Mouse (Mus musculus) kidney, adult 2 months (tissue): ENCODE results near the gene Cmya5. TPM values are rescaled to one million over a fixed set of nuclear protein-coding genes. Genes with fewer than 3 reads are reported as not detected.
A peak's percentile ranks its signal among the peaks of the same experiment; 100 is the strongest.

Source experiments
- DNase-seq: peaks from one replicate; pipeline ENCODE4 v3.0.0; 2021
- H3K27ac ChIP-seq: fragments of 200-500 bp; 2 replicates; pipeline ENCODE4 v1.5.1; 2012; ENCODE audit warnings: low read depth, low read length, control low read depth, inconsistent platforms; ENCODE audit not compliant: insufficient read depth
- H3K27me3 ChIP-seq: fragments of 200-500 bp; replicated peaks from 2 replicates; pipeline ENCODE4 v1.6.1; 2012; ENCODE audit warnings: mild to moderate bottlenecking, moderate library complexity, low read length, inconsistent platforms; ENCODE audit not compliant: control insufficient read depth, insufficient read depth
- H3K36me3 ChIP-seq: fragments of 200-500 bp; 2 replicates; pipeline ENCODE4 v1.6.1; 2012; ENCODE audit warnings: mild to moderate bottlenecking, moderate library complexity, low read length, inconsistent platforms; ENCODE audit not compliant: control insufficient read depth, insufficient read depth
- H3K4me1 ChIP-seq: fragments of 200-500 bp; 2 replicates; pipeline ENCODE4 v1.6.1; 2011; ENCODE audit warnings: low read length; ENCODE audit not compliant: control insufficient read depth, insufficient read depth
- H3K4me3 ChIP-seq: fragments of 200-500 bp; 2 replicates; pipeline ENCODE4 v1.5.1; 2011; ENCODE audit warnings: mild to moderate bottlenecking, low read depth, low read length, control low read depth; ENCODE audit not compliant: insufficient read depth
- CTCF ChIP-seq: fragments of 200-500 bp; conservative IDR thresholded peaks from 2 replicates; pipeline ENCODE4 v1.5.1; 2011; ENCODE audit warnings: low read depth, mild to moderate bottlenecking, control low read depth, low read length, moderate library complexity, mixed read lengths; ENCODE audit not compliant: insufficient read depth, insufficient read length
- POLR2A ChIP-seq: fragments of 200-500 bp; IDR thresholded peaks from one replicate; pipeline ENCODE4 v1.6.1; 2011; ENCODE audit warnings: low read depth, low read length, control low read depth
- WGBS: fragments of 180-500 bp; shearing (Covaris S2); methylation state at CpG from one replicate; pipeline ENCODE4 v1.1.7; 2018; 5-methylcytosine and 5-hydroxymethylcytosine counted together
- polyA plus RNA-seq: library from polyadenylated mRNA; depleted of rRNA; stranded (reverse); fragments of >200 nt; gene quantifications from 2 replicates; pipeline ENCODE4 v1.2.3, GENCODE M21; 2012

Gene Cmya5
- polyA plus RNA-seq, 1 experiment = 1.0 TPM

- H3K27me3 ChIP-seq = no peaks in the 10 kb centered on the region
- no peak overlapping the region for H3K4me3 ChIP-seq
- WGBS = 93% methylated on average over 9 of the region's 9 CpGs
- no peaks in the 10 kb centered on the region for H3K4me1 ChIP-seq
- TF ChIP-seq POLR2A (no peak), CTCF (no peak)
- no peak for DNase-seq
- H3K36me3 ChIP-seq = no peaks in the 10 kb centered on the region
- H3K27ac ChIP-seq = no peak overlapping the region
Measured at GRCm38 (mm10) chr13:93122321-93122720, 22.2 kb downstream of the Cmya5 start.

DNA sequence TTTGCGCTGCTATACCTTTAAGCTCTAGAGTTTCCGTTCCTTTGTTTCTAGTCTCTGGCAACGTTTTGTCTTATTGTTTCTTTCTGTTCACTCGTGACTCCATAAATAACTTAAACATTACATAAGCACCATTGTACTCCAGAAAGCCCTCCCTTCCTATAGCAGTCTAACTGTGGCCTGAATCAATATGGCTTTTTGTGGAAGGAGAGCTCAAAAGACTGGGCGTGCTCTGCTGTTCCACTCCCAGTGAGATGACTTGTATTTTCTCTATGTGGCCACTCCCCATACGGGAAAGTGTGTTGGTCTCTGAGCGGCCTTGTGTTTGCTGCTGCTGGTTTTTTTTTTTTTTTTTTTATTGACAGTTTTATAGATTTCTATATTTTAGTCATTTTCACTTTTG is 27.3 kb downstream of the Cmya5 start:
- WGBS = 70% methylated on average over 7 of the region's 7 CpGs
- Histone ChIP-seq H3K36me3 (no peaks in the 10 kb centered on the region), H3K4me1 (no peaks in the 10 kb centered on the region), H3K27me3 (no peaks in the 10 kb centered on the region), H3K4me3 (no peak overlapping the region), H3K27ac (no peak overlapping the region)
- TF ChIP-seq POLR2A = no peak
- TF ChIP-seq CTCF = no peak
- no peak for DNase-seq

DNA sequence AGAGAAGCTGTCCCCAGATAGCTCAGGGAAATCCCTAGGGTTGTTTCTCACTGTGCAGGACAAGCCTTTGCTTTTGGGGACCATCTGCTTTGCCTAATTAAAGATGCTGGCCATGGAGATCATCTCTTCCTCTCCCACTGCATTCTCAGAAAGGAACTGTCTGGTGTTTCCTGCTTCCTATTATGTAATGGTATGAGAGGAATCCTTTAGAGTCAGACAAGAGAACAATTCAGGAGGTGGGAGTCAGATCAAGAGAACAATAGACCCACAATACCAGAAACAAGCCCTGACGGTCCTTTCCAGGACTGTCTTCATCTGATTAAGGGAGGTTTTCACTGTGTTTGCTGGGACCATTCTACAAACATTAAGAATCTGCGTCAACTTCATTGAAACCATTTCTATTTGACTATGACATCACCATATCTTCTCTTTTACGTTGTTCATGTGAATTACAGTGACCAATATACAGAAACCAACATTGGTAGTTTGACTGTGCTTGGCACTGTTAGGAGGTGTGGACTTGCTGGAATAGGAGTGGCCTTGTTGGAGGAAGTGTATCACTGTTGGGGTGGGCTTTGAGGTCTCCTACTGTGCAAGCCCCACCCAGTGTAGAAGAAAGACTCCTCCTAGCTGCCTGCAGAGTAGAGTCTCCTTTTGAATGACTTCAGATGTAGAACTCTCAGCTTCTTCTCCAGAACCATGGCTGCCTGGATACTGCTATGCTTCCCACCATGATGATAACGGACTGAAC is 42.0 kb downstream of the Cmya5 start:
- TF ChIP-seq POLR2A = no peak
- TF ChIP-seq CTCF = no peak
- no peak for DNase-seq
- H3K4me1 ChIP-seq = no peaks in the 10 kb centered on the region
- H3K4me3 ChIP-seq = no peak overlapping the region
- no peaks in the 10 kb centered on the region for H3K36me3 ChIP-seq
- 85% methylated on average over 4 of the region's 4 CpGs for WGBS
- H3K27me3 ChIP-seq = no peaks in the 10 kb centered on the region
- H3K27ac ChIP-seq = no peak overlapping the region

GRCm38 (mm10) chr13:93098596-93098995 is 45.9 kb downstream of the Cmya5 start:
- Histone ChIP-seq H3K4me1 (no peaks in the 10 kb centered on the region), H3K4me3 (no peak overlapping the region), H3K36me3 (no peaks in the 10 kb centered on the region), H3K27me3 (no peaks in the 10 kb centered on the region), H3K27ac (no peak overlapping the region)
- no peak for TF ChIP-seq CTCF
- TF ChIP-seq POLR2A = no peak
- no peak for DNase-seq
- 94% methylated on average over 3 of the region's 3 CpGs for WGBS

- no peak for DNase-seq
- H3K4me1 ChIP-seq = no peaks in the 10 kb centered on the region
- WGBS = 90% methylated on average over 6 of the region's 6 CpGs
- TF ChIP-seq POLR2A = no peak
- TF ChIP-seq CTCF = no peak
- no peaks in the 10 kb centered on the region for H3K27me3 ChIP-seq
- H3K36me3 ChIP-seq = no peaks in the 10 kb centered on the region
- H3K4me3 ChIP-seq = no peak overlapping the region
- no peak overlapping the region for H3K27ac ChIP-seq
Measured at GRCm38 (mm10) chr13:93096643-93097042, 47.9 kb downstream of the Cmya5 start.

GRCm38 (mm10) chr13:93095097-93095791 is 49.3 kb downstream of the Cmya5 start:
- no peak for DNase-seq
- no peaks in the 10 kb centered on the region for H3K27me3 ChIP-seq
- 88% methylated on average over 15 of the region's 15 CpGs for WGBS
- no peak overlapping the region for H3K4me3 ChIP-seq
- TF ChIP-seq CTCF (no peak), POLR2A (no peak)
- no peaks in the 10 kb centered on the region for H3K36me3 ChIP-seq
- H3K4me1 ChIP-seq = no peaks in the 10 kb centered on the region
- no peak overlapping the region for H3K27ac ChIP-seq

DNA sequence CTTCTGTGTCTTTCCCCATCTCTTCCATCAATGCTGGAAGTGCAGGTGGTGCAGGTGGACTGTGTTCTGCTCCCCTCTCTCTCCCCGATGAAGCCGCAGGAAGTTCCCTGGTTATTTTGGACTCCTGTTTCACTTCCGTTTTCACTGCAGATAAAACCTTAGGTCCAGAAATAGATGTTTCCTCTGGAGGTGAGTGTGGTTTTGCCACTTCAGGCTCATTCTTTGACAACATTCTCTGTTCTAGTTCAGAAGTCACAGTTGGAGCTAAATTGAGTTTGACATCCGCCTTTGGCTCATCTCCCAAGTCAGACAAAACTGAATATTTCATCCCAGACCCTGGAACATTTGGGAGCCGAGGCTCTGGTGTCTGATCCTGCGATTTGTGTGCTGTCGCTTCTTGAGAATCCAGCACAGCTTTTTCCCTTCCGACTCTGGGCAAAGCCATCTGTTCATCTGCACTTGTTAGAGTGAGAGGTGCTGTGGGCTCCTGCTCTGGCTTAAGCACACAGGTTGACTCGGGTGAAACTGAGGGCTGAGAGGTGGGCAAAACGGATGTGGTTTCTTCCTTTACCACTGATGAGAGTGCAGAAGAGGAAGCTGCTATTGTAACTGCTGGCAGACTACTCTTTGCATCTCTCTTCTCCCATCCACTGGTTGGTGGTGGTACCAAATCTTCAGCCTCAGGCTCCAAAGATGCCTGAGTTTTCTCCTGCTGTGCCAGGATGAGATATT is 50.2 kb downstream of the Cmya5 start:
- Histone ChIP-seq H3K4me3 (no peak overlapping the region), H3K36me3 (no peaks in the 10 kb centered on the region), H3K4me1 (no peaks in the 10 kb centered on the region), H3K27me3 (no peaks in the 10 kb centered on the region), H3K27ac (no peak overlapping the region)
- WGBS = 69% methylated on average over 10 of the region's 10 CpGs
- peak; percentile 13 for DNase-seq
- TF ChIP-seq POLR2A (no peak), CTCF (no peak)
